Mouse (Mus musculus) kidney, adult 2 months (tissue): ENCODE measurements around the gene Ppm1h. TPM values are rescaled to one million over a fixed set of nuclear protein-coding genes. Genes with fewer than 3 reads are reported as not detected.

ENCODE experiments used
- DNase-seq: peaks from one replicate; pipeline ENCODE4 v3.0.0; 2021
- H3K27ac ChIP-seq: fragments of 200-500 bp; 2 replicates; pipeline ENCODE4 v1.5.1; 2012; ENCODE audit warnings: low read depth, low read length, control low read depth, inconsistent platforms; ENCODE audit not compliant: insufficient read depth
- H3K27me3 ChIP-seq: fragments of 200-500 bp; replicated peaks from 2 replicates; pipeline ENCODE4 v1.6.1; 2012; ENCODE audit warnings: mild to moderate bottlenecking, moderate library complexity, low read length, inconsistent platforms; ENCODE audit not compliant: control insufficient read depth, insufficient read depth
- H3K36me3 ChIP-seq: fragments of 200-500 bp; 2 replicates; pipeline ENCODE4 v1.6.1; 2012; ENCODE audit warnings: mild to moderate bottlenecking, moderate library complexity, low read length, inconsistent platforms; ENCODE audit not compliant: control insufficient read depth, insufficient read depth
- H3K4me1 ChIP-seq: fragments of 200-500 bp; 2 replicates; pipeline ENCODE4 v1.6.1; 2011; ENCODE audit warnings: low read length; ENCODE audit not compliant: control insufficient read depth, insufficient read depth
- H3K4me3 ChIP-seq: fragments of 200-500 bp; 2 replicates; pipeline ENCODE4 v1.5.1; 2011; ENCODE audit warnings: mild to moderate bottlenecking, low read depth, low read length, control low read depth; ENCODE audit not compliant: insufficient read depth
- CTCF ChIP-seq: fragments of 200-500 bp; conservative IDR thresholded peaks from 2 replicates; pipeline ENCODE4 v1.5.1; 2011; ENCODE audit warnings: low read depth, mild to moderate bottlenecking, control low read depth, low read length, moderate library complexity, mixed read lengths; ENCODE audit not compliant: insufficient read depth, insufficient read length
- POLR2A ChIP-seq: fragments of 200-500 bp; IDR thresholded peaks from one replicate; pipeline ENCODE4 v1.6.1; 2011; ENCODE audit warnings: low read depth, low read length, control low read depth
- WGBS: fragments of 180-500 bp; shearing (Covaris S2); methylation state at CpG from one replicate; pipeline ENCODE4 v1.1.7; 2018; 5-methylcytosine and 5-hydroxymethylcytosine counted together
- polyA plus RNA-seq: library from polyadenylated mRNA; depleted of rRNA; stranded (reverse); fragments of >200 nt; gene quantifications from 2 replicates; pipeline ENCODE4 v1.2.3, GENCODE M21; 2012

Ppm1h gene
- polyA plus RNA-seq, 1 experiment: 27.1 TPM

DNA sequence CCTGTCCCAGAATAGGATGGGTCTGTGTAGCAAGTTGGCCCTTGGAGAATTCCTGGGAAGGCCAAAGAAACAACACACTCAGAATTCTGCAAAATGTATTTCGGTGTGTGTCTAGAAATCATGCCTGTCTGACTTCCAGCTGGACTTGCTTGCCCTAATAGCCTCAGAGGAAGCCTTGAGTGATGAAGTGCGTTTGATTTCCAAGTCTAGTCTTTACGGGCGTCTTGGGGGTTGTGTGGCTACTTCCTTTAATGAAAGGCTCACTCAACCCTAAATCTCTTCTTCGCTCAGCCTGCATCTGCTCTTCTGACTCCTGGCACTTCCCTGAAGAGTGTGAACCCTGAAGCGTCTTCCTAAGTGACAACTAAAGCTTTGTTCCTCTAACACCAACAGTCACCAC is 265.3 kb downstream of the Ppm1h start:
- TF ChIP-seq POLR2A: no peak
- TF ChIP-seq CTCF: no peak
- no peaks in the 10 kb centered on the region; the same call in 1 of the 2 replicates for H3K36me3 ChIP-seq
- DNase-seq: no peak
- no peak overlapping the region for H3K4me3 ChIP-seq
- peaks cover 8% of the 10 kb centered on the region; the same call in 1 of the 2 replicates for H3K4me1 ChIP-seq
- WGBS: 69% methylated on average over 6 of the region's 6 CpGs
- no peaks in the 10 kb centered on the region for H3K27me3 ChIP-seq
- no peak overlapping the region for H3K27ac ChIP-seq

GRCm38 (mm10) chr10:122944888-122945287 is 266.3 kb downstream of the Ppm1h start:
- H3K27ac ChIP-seq: no peak overlapping the region
- H3K36me3 ChIP-seq: no peaks in the 10 kb centered on the region; the same call in 1 of the 2 replicates
- DNase-seq: no peak
- no peaks in the 10 kb centered on the region for H3K27me3 ChIP-seq
- 81% methylated on average over 5 of the region's 5 CpGs for WGBS
- no peak for TF ChIP-seq CTCF
- no peak for TF ChIP-seq POLR2A
- H3K4me3 ChIP-seq: no peak overlapping the region
- H3K4me1 ChIP-seq: 0 out of 2 replicates have a peak, but pooled peaks cover 8% of the 10 kb centered on the region

DNA sequence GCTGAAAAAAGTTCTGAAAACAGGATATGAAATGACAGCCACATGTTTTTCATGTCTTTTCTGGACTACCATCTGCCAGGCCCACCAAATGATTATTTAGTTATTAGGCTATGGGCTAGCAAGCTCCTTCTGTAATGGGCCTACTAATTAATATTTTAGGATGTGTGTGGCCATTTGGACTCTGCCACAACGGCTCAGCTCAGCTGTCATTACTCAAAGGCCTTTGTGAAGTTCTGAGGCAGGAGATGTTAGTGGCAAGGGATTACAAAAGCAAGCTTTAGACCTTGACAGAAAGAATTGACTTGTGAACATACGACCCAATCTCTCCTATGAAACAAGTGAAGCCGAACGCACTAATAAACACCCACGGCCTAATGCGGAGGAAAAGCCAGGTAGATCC is 272.4 kb downstream of the Ppm1h start:
- Histone ChIP-seq H3K4me3 (no peak overlapping the region), H3K4me1 (no peaks in the 10 kb centered on the region), H3K27ac (no peak overlapping the region), H3K27me3 (no peaks in the 10 kb centered on the region), H3K36me3 (no peaks in the 10 kb centered on the region)
- no peak for DNase-seq
- 83% methylated on average over 6 of the region's 6 CpGs for WGBS
- no peak for TF ChIP-seq POLR2A
- TF ChIP-seq CTCF: no peak

DNA sequence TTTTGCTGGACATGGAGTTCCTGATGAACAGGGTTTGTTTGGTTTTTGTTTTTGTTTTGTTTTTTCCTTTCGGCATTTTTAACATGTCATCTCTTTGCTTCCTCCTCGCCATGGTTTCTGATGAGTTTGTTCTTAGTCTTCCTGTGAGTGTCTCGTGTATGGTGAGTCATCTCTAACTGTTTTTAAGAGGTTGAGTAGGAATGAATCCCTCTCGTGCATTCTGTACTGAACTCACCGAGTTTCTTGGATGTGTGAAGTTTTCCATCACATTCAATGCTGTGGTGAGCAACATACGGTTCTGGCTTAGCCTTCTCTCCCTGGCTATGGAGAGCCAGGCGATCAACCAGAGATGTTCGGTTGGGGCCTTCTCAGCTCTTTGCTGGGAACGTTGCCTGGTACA is 275.0 kb downstream of the Ppm1h start:
- TF ChIP-seq CTCF: no peak
- TF ChIP-seq POLR2A: no peak
- Histone ChIP-seq H3K27me3 (no peaks in the 10 kb centered on the region), H3K4me1 (no peaks in the 10 kb centered on the region), H3K27ac (no peak overlapping the region), H3K36me3 (no peaks in the 10 kb centered on the region), H3K4me3 (no peak overlapping the region)
- no peak for DNase-seq
- WGBS: 79% methylated on average over 9 of the region's 9 CpGs

GRCm38 (mm10) chr10:122957918-122958317 is 279.4 kb downstream of the Ppm1h start:
- TF ChIP-seq POLR2A (no peak), CTCF (no peak)
- H3K27ac ChIP-seq: no peak overlapping the region
- no peaks in the 10 kb centered on the region for H3K36me3 ChIP-seq
- H3K27me3 ChIP-seq: no peaks in the 10 kb centered on the region
- WGBS: 85% methylated on average over 2 of the region's 2 CpGs
- no peaks in the 10 kb centered on the region for H3K4me1 ChIP-seq
- no peak overlapping the region for H3K4me3 ChIP-seq
- no peak for DNase-seq

DNA sequence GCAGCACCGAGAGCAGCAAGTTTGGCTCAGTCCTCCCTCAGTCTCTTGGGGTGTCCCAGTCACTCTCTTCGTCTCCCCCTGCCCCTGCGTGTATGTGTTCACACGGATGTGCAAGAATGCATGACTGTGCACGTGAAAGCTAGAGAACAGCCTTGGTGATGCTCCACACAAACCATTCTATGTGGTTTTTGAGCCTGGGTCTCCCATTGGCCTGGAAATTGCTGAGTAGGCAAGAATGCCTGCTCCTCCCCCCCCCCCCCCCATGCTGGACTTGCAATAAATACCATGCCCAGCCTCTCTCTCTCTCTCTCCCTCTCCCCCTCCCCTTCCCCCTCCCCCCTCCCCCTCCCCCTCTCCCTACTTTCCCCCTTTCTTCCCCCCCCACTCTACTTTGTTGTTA is 280.1 kb downstream of the Ppm1h start:
- WGBS: 91% methylated on average over 5 of the region's 5 CpGs
- Histone ChIP-seq H3K4me3 (no peak overlapping the region), H3K36me3 (no peaks in the 10 kb centered on the region)

GRCm38 (mm10) chr10:122960216-122960615 is 281.7 kb downstream of the Ppm1h start:
- Histone ChIP-seq H3K36me3 (no peaks in the 10 kb centered on the region), H3K27me3 (no peaks in the 10 kb centered on the region), H3K4me3 (no peak overlapping the region), H3K27ac (no peak overlapping the region), H3K4me1 (no peaks in the 10 kb centered on the region; the same call in 1 of the 2 replicates)
- DNase-seq: no peak
- TF ChIP-seq POLR2A (no peak), CTCF (no peak)
- 85% methylated on average over 16 of the region's 16 CpGs for WGBS

More for the DNA sequence above, 280.1 kb downstream of the Ppm1h start:
- TF ChIP-seq POLR2A (no peak), CTCF (no peak)
- no peak for DNase-seq
- no peak overlapping the region for H3K27ac ChIP-seq
- H3K27me3 ChIP-seq: no peaks in the 10 kb centered on the region
- H3K4me1 ChIP-seq: no peaks in the 10 kb centered on the region
